Mouse (Mus musculus) liver, embryonic 11.5 days (tissue): ENCODE data around the gene Atrn. TPM values are rescaled to one million over a fixed set of nuclear protein-coding genes. Genes with fewer than 3 reads are reported as not detected.

Source experiments
- ATAC-seq: fragments of 200-750 bp; cut with Nextera tagmentation; replicated peaks from 2 replicates; pipeline ENCODE4 v1.8.0; 2017; ENCODE audit warnings: moderate number of reproducible peaks, mild to moderate bottlenecking, moderate TSS enrichment, moderate library complexity; ENCODE audit not compliant: low FRiP score
- DNase-seq: peaks from one replicate; pipeline ENCODE4 v3.0.0-alpha.2; 2017; ENCODE audit warnings: low spot score
- H3K27ac ChIP-seq: fragments of 300-500 bp; sonication (generic); 2 replicates; pipeline ENCODE4 v1.5.1; 2014; ENCODE audit warnings: mild to moderate bottlenecking, low read depth, low read length, control low read depth
- H3K27me3 ChIP-seq: fragments of 300-500 bp; sonication (generic); replicated peaks from 2 replicates; pipeline ENCODE4 v1.6.1; 2014; ENCODE audit warnings: low read length, mixed read lengths; ENCODE audit not compliant: control insufficient read depth, insufficient read depth
- H3K36me3 ChIP-seq: fragments of 300-500 bp; sonication (generic); 2 replicates; pipeline ENCODE4 v1.6.1; 2014; ENCODE audit warnings: mild to moderate bottlenecking, low read length, moderate library complexity, mixed read lengths; ENCODE audit not compliant: control insufficient read depth, insufficient read depth
- H3K4me1 ChIP-seq: fragments of 300-500 bp; sonication (generic); replicated peaks from 2 replicates; pipeline ENCODE4 v1.6.1; 2014; ENCODE audit warnings: low read length, mixed read lengths; ENCODE audit not compliant: control insufficient read depth, insufficient read depth
- H3K4me2 ChIP-seq: fragments of 300-500 bp; sonication (generic); 2 replicates; pipeline ENCODE4 v1.6.1; 2014; ENCODE audit warnings: mild to moderate bottlenecking, control low read depth, moderate library complexity
- H3K4me3 ChIP-seq: fragments of 300-500 bp; sonication (generic); 2 replicates; pipeline ENCODE4 v1.5.1; 2014; ENCODE audit warnings: low read depth, low read length, control low read depth
- H3K9ac ChIP-seq: fragments of 300-500 bp; sonication (generic); 2 replicates; pipeline ENCODE4 v1.6.1; 2014; ENCODE audit warnings: low read depth, low read length, control low read depth
- H3K9me3 ChIP-seq: fragments of 300-500 bp; sonication (generic); 2 replicates; pipeline ENCODE4 v1.6.1; 2016; ENCODE audit warnings: low read length, inconsistent platforms, mixed read lengths; ENCODE audit not compliant: control insufficient read depth
- WGBS: fragments of 180-500 bp; shearing (Covaris S2); extraction: QIAGEN DNeasy Blood & Tissue Kit; methylation state at CpG from one replicate; pipeline ENCODE4 v1.1.7; 2014; 5-methylcytosine and 5-hydroxymethylcytosine counted together
- polyA plus RNA-seq: library from polyadenylated mRNA; unstranded; fragments of >200 nt; fragmentation: Nextera tagmentation; extraction: Ambion mirVana; gene quantifications from 2 replicates; pipeline ENCODE4 v1.2.1, GENCODE M21; 2014

The Atrn gene
- 5.3 and 7.0 TPM in 2 replicates for polyA plus RNA-seq

GRCm38 (mm10) chr2:130905751-130906583 is at the start of gene Atrn, which contains the start of gene 4930402H24Rik:
TSS of gene Atrn (plus strand) at chr2:130906495.
TSS of gene 4930402H24Rik (minus strand) at chr2:130906406.
- peak within 1 kb of the TSS; percentile 93 for H3K4me2 ChIP-seq
- H3K27ac ChIP-seq, result peak within 1 kb of the TSS; percentile 63; the same call in 1 of the 2 replicates
- H3K27me3 ChIP-seq, result no peaks in the 10 kb centered on the region
- 5% methylated on average over 49 of the region's 50 CpGs for WGBS
- peaks cover 12% of the 10 kb centered on the region for H3K4me1 ChIP-seq
- ATAC-seq, result peak; percentile 99
- H3K4me3 ChIP-seq, result peak within 1 kb of the TSS; percentile 99
- DNase-seq, result peak; percentile 95
- H3K9me3 ChIP-seq, result no peaks in the 10 kb centered on the region
- no peaks in the 10 kb centered on the region for H3K36me3 ChIP-seq
- peak within 1 kb of the TSS; percentile 89 for H3K9ac ChIP-seq

GRCm38 (mm10) chr2:130862091-130862490 is 44.2 kb upstream of the Atrn start:
- no peaks in the 10 kb centered on the region for H3K36me3 ChIP-seq
- H3K9me3 ChIP-seq, result no peaks in the 10 kb centered on the region
- no peak overlapping the region for H3K27ac ChIP-seq
- H3K4me3 ChIP-seq, result no peak overlapping the region
- H3K4me1 ChIP-seq, result no peaks in the 10 kb centered on the region
- ATAC-seq (no peak), DNase-seq (no peak)
- no peaks in the 10 kb centered on the region for H3K27me3 ChIP-seq
- no peak overlapping the region for H3K4me2 ChIP-seq
- no peak overlapping the region for H3K9ac ChIP-seq
- 75% methylated on average over 3 of the region's 3 CpGs for WGBS

GRCm38 (mm10) chr2:130870916-130871315 is 35.4 kb upstream of the Atrn start:
- WGBS, result 88% methylated on average over 5 of the region's 5 CpGs
- H3K9ac ChIP-seq, result no peak overlapping the region
- H3K27me3 ChIP-seq, result no peaks in the 10 kb centered on the region
- DNase-seq (no peak), ATAC-seq (no peak)
- H3K4me1 ChIP-seq, result no peaks in the 10 kb centered on the region
- H3K36me3 ChIP-seq, result no peaks in the 10 kb centered on the region
- no peak overlapping the region for H3K4me2 ChIP-seq
- no peak overlapping the region for H3K4me3 ChIP-seq
- no peaks in the 10 kb centered on the region for H3K9me3 ChIP-seq
- H3K27ac ChIP-seq, result no peak overlapping the region

GRCm38 (mm10) chr2:130877376-130877775 is 28.9 kb upstream of the Atrn start:
- WGBS, result 55% methylated on average over 3 of the region's 3 CpGs
- Histone ChIP-seq H3K27me3 (no peaks in the 10 kb centered on the region), H3K4me1 (no peaks in the 10 kb centered on the region), H3K9me3 (no peaks in the 10 kb centered on the region), H3K27ac (no peak overlapping the region), H3K36me3 (no peaks in the 10 kb centered on the region), H3K9ac (no peak overlapping the region), H3K4me2 (no peak overlapping the region), H3K4me3 (no peak overlapping the region)
- DNase-seq (no peak), ATAC-seq (no peak)

- no peak overlapping the region for H3K4me2 ChIP-seq
- H3K4me1 ChIP-seq, result no peaks in the 10 kb centered on the region
- DNase-seq (no peak), ATAC-seq (no peak)
- H3K9ac ChIP-seq, result no peak overlapping the region
- H3K9me3 ChIP-seq, result no peaks in the 10 kb centered on the region
- no peaks in the 10 kb centered on the region for H3K27me3 ChIP-seq
- no peak overlapping the region for H3K4me3 ChIP-seq
- H3K27ac ChIP-seq, result no peak overlapping the region
- no peaks in the 10 kb centered on the region; the same call in 1 of the 2 replicates for H3K36me3 ChIP-seq
Observed at GRCm38 (mm10) chr2:130886983-130887382, 19.3 kb upstream of the Atrn start.

GRCm38 (mm10) chr2:130887456-130887855 is 18.8 kb upstream of the Atrn start:
- no peak overlapping the region for H3K4me3 ChIP-seq
- no peak overlapping the region for H3K27ac ChIP-seq
- H3K27me3 ChIP-seq, result no peaks in the 10 kb centered on the region
- H3K4me1 ChIP-seq, result no peaks in the 10 kb centered on the region
- H3K36me3 ChIP-seq, result no peaks in the 10 kb centered on the region; the same call in 1 of the 2 replicates
- H3K9ac ChIP-seq, result no peak overlapping the region
- no peak overlapping the region for H3K4me2 ChIP-seq
- WGBS, result 67% methylated on average over 1 of the region's 1 CpGs
- ATAC-seq (no peak), DNase-seq (no peak)
- H3K9me3 ChIP-seq, result no peaks in the 10 kb centered on the region

- Histone ChIP-seq H3K9me3 (no peaks in the 10 kb centered on the region), H3K4me2 (no peak overlapping the region), H3K36me3 (no peaks in the 10 kb centered on the region), H3K9ac (no peak overlapping the region), H3K27ac (no peak overlapping the region), H3K4me3 (no peak overlapping the region), H3K4me1 (no peaks in the 10 kb centered on the region), H3K27me3 (no peaks in the 10 kb centered on the region)
- ATAC-seq (no peak), DNase-seq (no peak)
- 94% methylated on average over 2 of the region's 2 CpGs for WGBS
Observed at GRCm38 (mm10) chr2:130896944-130897343, 9.4 kb upstream of the Atrn start.

- ATAC-seq (peak; percentile 68), DNase-seq (no peak)
- H3K4me1 ChIP-seq, result no peaks in the 10 kb centered on the region
- no peak overlapping the region for H3K4me3 ChIP-seq
- no peak overlapping the region for H3K9ac ChIP-seq
- WGBS, result 82% methylated on average over 2 of the region's 2 CpGs
- H3K36me3 ChIP-seq, result no peaks in the 10 kb centered on the region
- no peaks in the 10 kb centered on the region for H3K27me3 ChIP-seq
- peak overlapping the region; percentile 62 for H3K27ac ChIP-seq
- peak overlapping the region; percentile 30; the same call in 1 of the 2 replicates for H3K4me2 ChIP-seq
- H3K9me3 ChIP-seq, result no peaks in the 10 kb centered on the region
Observed at GRCm38 (mm10) chr2:130897856-130898255, 8.4 kb upstream of the Atrn start.

- no peaks in the 10 kb centered on the region for H3K9me3 ChIP-seq
- ATAC-seq (0 out of 2 replicates have a peak, but pooled peaks have one; percentile 12), DNase-seq (no peak)
- no peaks in the 10 kb centered on the region for H3K27me3 ChIP-seq
- H3K4me3 ChIP-seq, result no peak overlapping the region
- no peak overlapping the region for H3K4me2 ChIP-seq
- peak overlapping the region; percentile 62; the same call in 1 of the 2 replicates for H3K27ac ChIP-seq
- H3K36me3 ChIP-seq, result no peaks in the 10 kb centered on the region
- no peaks in the 10 kb centered on the region for H3K4me1 ChIP-seq
- WGBS, result 72% methylated on average over 2 of the region's 2 CpGs
- H3K9ac ChIP-seq, result no peak overlapping the region
Observed at GRCm38 (mm10) chr2:130898783-130899182, 7.5 kb upstream of the Atrn start.
